Mouse (Mus musculus) midbrain, embryonic 15.5 days (tissue): ENCODE data around the gene D330045A20Rik. TPM values are rescaled to one million over a fixed set of nuclear protein-coding genes. Genes with fewer than 3 reads are reported as not detected.

Experiments
- ATAC-seq: fragments of 200-750 bp; cut with Nextera tagmentation; replicated peaks from 2 replicates; pipeline ENCODE4 v1.8.0; 2017; ENCODE audit warnings: moderate TSS enrichment
- H3K27ac ChIP-seq: fragments of 300-500 bp; sonication (generic); 2 replicates; pipeline ENCODE4 v1.5.1; 2015; ENCODE audit warnings: mild to moderate bottlenecking, inconsistent platforms
- H3K27me3 ChIP-seq: fragments of 300-500 bp; sonication (generic); replicated peaks from 2 replicates; pipeline ENCODE4 v1.6.1; 2015; ENCODE audit warnings: inconsistent platforms
- H3K36me3 ChIP-seq: fragments of 300-500 bp; sonication (generic); replicated peaks from 2 replicates; pipeline ENCODE4 v1.6.1; 2015; ENCODE audit warnings: inconsistent platforms
- H3K4me1 ChIP-seq: fragments of 300-500 bp; sonication (generic); 2 replicates; pipeline ENCODE4 v1.6.1; 2015; ENCODE audit warnings: inconsistent platforms
- H3K4me2 ChIP-seq: fragments of 300-500 bp; sonication (generic); 2 replicates; pipeline ENCODE4 v1.6.1; 2015; ENCODE audit warnings: inconsistent platforms, mild to moderate bottlenecking, moderate library complexity
- H3K4me3 ChIP-seq: fragments of 300-500 bp; sonication (generic); 2 replicates; pipeline ENCODE4 v1.5.1; 2015; ENCODE audit warnings: mild to moderate bottlenecking, inconsistent platforms
- H3K9ac ChIP-seq: fragments of 300-500 bp; sonication (generic); 2 replicates; pipeline ENCODE4 v1.6.1; 2015; ENCODE audit warnings: mild to moderate bottlenecking, inconsistent platforms
- H3K9me3 ChIP-seq: fragments of 300-500 bp; sonication (generic); 2 replicates; pipeline ENCODE4 v1.6.1; 2016; ENCODE audit warnings: inconsistent platforms
- WGBS: fragments of 180-500 bp; shearing (Covaris S2); methylation state at CpG from one replicate; pipeline ENCODE4 v1.1.7; 2015; ENCODE audit warnings: mixed read lengths; 5-methylcytosine and 5-hydroxymethylcytosine counted together
- polyA plus RNA-seq: library from polyadenylated mRNA; unstranded; fragments of >200 nt; fragmentation: Nextera tagmentation; extraction: Ambion mirVana; gene quantifications from 2 replicates; pipeline ENCODE4 v1.2.1, GENCODE M21; 2015

Gene D330045A20Rik
- polyA plus RNA-seq, 1 experiment from 2014 or later: 1.1 TPM

DNA sequence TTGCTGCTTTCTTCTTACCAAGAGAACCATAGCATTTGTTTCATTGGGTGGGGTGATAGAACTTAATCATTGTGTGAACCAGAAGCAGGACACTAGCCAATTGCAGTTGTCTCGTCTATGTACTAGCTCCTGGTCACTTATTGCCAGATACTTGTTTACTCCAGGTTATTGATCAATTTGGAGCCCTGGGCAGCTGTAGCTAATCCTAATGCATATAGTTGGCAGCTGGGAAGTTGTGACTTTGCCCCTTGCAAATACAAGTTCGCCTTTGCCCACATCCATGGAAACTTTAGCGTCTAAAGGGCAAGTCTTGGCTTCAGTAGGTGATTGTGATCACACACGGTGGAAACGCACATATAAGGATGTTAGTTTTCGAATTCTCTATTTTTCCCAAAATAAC is 116.2 kb downstream of the D330045A20Rik start:
- no peak overlapping the region for H3K4me3 ChIP-seq
- H3K4me1 ChIP-seq: no peaks in the 10 kb centered on the region
- peaks cover 3% of the 10 kb centered on the region for H3K27me3 ChIP-seq
- 86% methylated on average over 6 of the region's 6 CpGs for WGBS
- no peak overlapping the region for H3K9ac ChIP-seq
- no peak overlapping the region for H3K27ac ChIP-seq
- no peaks in the 10 kb centered on the region for H3K36me3 ChIP-seq
- ATAC-seq: no peak
- H3K4me2 ChIP-seq: no peak overlapping the region
- no peaks in the 10 kb centered on the region for H3K9me3 ChIP-seq

Other genes with a start within 250 kb of the D330045A20Rik start
- gene Trap1a, start 146.7 kb upstream of the D330045A20Rik start, polyA plus RNA-seq: not detected in 2 replicates
- 5.3 and 5.6 TPM in 2 replicates for gene Rnf128, start 82.9 kb downstream of the D330045A20Rik start, polyA plus RNA-seq
- 0.65 and 0.82 TPM in 2 replicates for gene Tbc1d8b, start 204.6 kb downstream of the D330045A20Rik start, polyA plus RNA-seq
- gene Gm15013, start 234.1 kb downstream of the D330045A20Rik start, polyA plus RNA-seq: not detected in 2 replicates